Mouse (Mus musculus) G1E (cell line): Measurements from ENCODE around the gene Actr1b.

Experiments
- CTCF ChIP-seq: IDR thresholded peaks from 2 replicates; pipeline ENCODE4 v1.5.1; 2012; ENCODE audit warnings: low read depth, low read length, inconsistent platforms, mixed read lengths
- GATA1 ChIP-seq: IDR thresholded peaks from 2 replicates; pipeline ENCODE4 v1.6.1; 2012; ENCODE audit warnings: borderline replicate concordance, low read length, inconsistent platforms, mixed read lengths
- GATA2 ChIP-seq: IDR thresholded peaks from 2 replicates; pipeline ENCODE4 v1.6.1; 2012; ENCODE audit warnings: low read depth, low read length, inconsistent platforms, borderline replicate concordance
- POLR2AphosphoS5 ChIP-seq: IDR thresholded peaks from 2 replicates; pipeline ENCODE4 v1.6.1; 2012; ENCODE audit warnings: low read depth, low read length, inconsistent platforms; ENCODE audit not compliant: insufficient replicate concordance
- TAL1 ChIP-seq: conservative IDR thresholded peaks from 2 replicates; pipeline ENCODE4 v1.6.1; 2012; ENCODE audit warnings: low read depth, low read length, inconsistent platforms, mixed read lengths

- no peak for TF ChIP-seq CTCF
- TF ChIP-seq GATA1: no peak
- TF ChIP-seq POLR2AphosphoS5: no peak
- no peak for TF ChIP-seq TAL1
- no peak for TF ChIP-seq GATA2
These were observed 33.3 kb downstream of the Actr1b start for GRCm38 (mm10) chr1:36680893-36681292.
